Mouse (Mus musculus): ENCODE data around the gene Cmbl.

Cmbl gene

GRCm38 (mm10) chr15:31627277-31628154, 62.3 kb downstream of the Cmbl start:
- no peak for DNase-seq (ENCODE audit: low read depth, low spot score)

GRCm38 (mm10) chr15:31628180-31628579, 63.0 kb downstream of the Cmbl start:
- DNase-seq (ENCODE audit: low read depth, low spot score), result no peak

GRCm38 (mm10) chr15:31629556-31629955, 64.4 kb downstream of the Cmbl start:
- no peak for DNase-seq (ENCODE audit: low read depth, low spot score)

GRCm38 (mm10) chr15:31631396-31631858, 66.2 kb downstream of the Cmbl start:
- DNase-seq (ENCODE audit: low read depth, low spot score), result no peak

- no peak for DNase-seq (ENCODE audit: low read depth, low spot score)
Observed at GRCm38 (mm10) chr15:31632478-31632877, 67.3 kb downstream of the Cmbl start.

GRCm38 (mm10) chr15:31634582-31634981, 69.4 kb downstream of the Cmbl start:
- DNase-seq (ENCODE audit: low read depth, low spot score), result no peak

- DNase-seq (ENCODE audit: low read depth, low spot score), result no peak
Observed at GRCm38 (mm10) chr15:31636091-31636595, 71.0 kb downstream of the Cmbl start.

All from c-Kit-negative CD71-positive TER-119-positive erythroid progenitor cells, embryonic 14.5 days (primary cell).